Mouse (Mus musculus): ENCODE results near the gene Stag3. TPM values are rescaled to one million over a fixed set of nuclear protein-coding genes. Genes with fewer than 3 reads are reported as not detected.

The Stag3 gene
- total RNA-seq (2012; rRNA removed): not detected in 2 replicates
- under 1 TPM in 1 of 2 experiments, not detected in 1; 0.07 TPM for polyA plus RNA-seq (2012; ENCODE audit: insufficient read depth in 1 of 2, insufficient read length in 2 of 2, low read depth in 1 of 2, low replicate concordance in 2 of 2, missing spikeins in 1 of 2)

GRCm38 (mm10) chr5:138279585-138280424 is at the start of gene Stag3, which contains the start of the genes Gm43720 and Gpc2:
Gene Stag3 (plus strand): TSS chr5:138280240.
Gene Gm43720 (minus strand): TSS chr5:138279958.
Gene Gpc2 (minus strand): TSS chr5:138280005.
- no peak within 1 kb of the TSS for H3K9ac ChIP-seq (ENCODE audit: control insufficient read depth, low read depth, low read length, poor library complexity, severe bottlenecking)
- no peak for TF ChIP-seq MAFK (IDR thresholded peaks at IDR 0.05; ENCODE audit: borderline replicate concordance, low read depth, low read length)
- no peak for TF ChIP-seq NELFE (IDR thresholded peaks at IDR 0.05; ENCODE audit: low read depth, low read length)
- no peak for TF ChIP-seq ELF1 (IDR thresholded peaks at IDR 0.05; ENCODE audit: low read depth, low read length)
- TF ChIP-seq MAX (IDR thresholded peaks at IDR 0.05; ENCODE audit: low read length): no peak
- no peak for TF ChIP-seq CTCF (IDR thresholded peaks at IDR 0.05 in 2 of 3, conservative IDR thresholded peaks at IDR 0.05 in 1 of 3; ENCODE audit: control insufficient read depth in 1 of 3, insufficient read depth in 1 of 3, low read depth in 2 of 3, low read length in 3 of 3, poor library complexity in 1 of 3, severe bottlenecking in 1 of 3)
- TF ChIP-seq ETS1 (IDR thresholded peaks at IDR 0.05; ENCODE audit: low read depth, low read length): no peak
- TF ChIP-seq MEF2A (IDR thresholded peaks at IDR 0.05; ENCODE audit: extremely low read depth, insufficient replicate concordance, low read depth, low read length, poor library complexity, severe bottlenecking): no peak
- TF ChIP-seq POLR2AphosphoS2 (IDR thresholded peaks at IDR 0.05; ENCODE audit: low read length): no peak
- TF ChIP-seq MXI1 (IDR thresholded peaks at IDR 0.05; ENCODE audit: low read depth, low read length): no peak
- no peak for TF ChIP-seq USF1 (IDR thresholded peaks at IDR 0.05; ENCODE audit: low read depth, low read length)
- TF ChIP-seq ZMIZ1 (IDR thresholded peaks at IDR 0.05; ENCODE audit: low read depth, low read length): no peak
- TF ChIP-seq UBTF (IDR thresholded peaks at IDR 0.05; ENCODE audit: borderline replicate concordance, insufficient read depth, low read depth, low read length): no peak
- no peak for TF ChIP-seq KAT2A (conservative IDR thresholded peaks at IDR 0.05; ENCODE audit: low read depth, low read length)
- TF ChIP-seq GABPA (IDR thresholded peaks at IDR 0.05; ENCODE audit: low read depth, low read length): no peak
- no peak for TF ChIP-seq SIN3A (IDR thresholded peaks at IDR 0.05; ENCODE audit: low read length)
- TF ChIP-seq MYB (IDR thresholded peaks at IDR 0.05; ENCODE audit: low read depth, low read length): no peak
- TF ChIP-seq NRF1 (IDR thresholded peaks at IDR 0.05; ENCODE audit: insufficient read depth, low read depth, low read length, poor library complexity, severe bottlenecking): no peak
- TF ChIP-seq POLR2AphosphoS5 (IDR thresholded peaks at IDR 0.05; ENCODE audit: borderline replicate concordance, low read depth, low read length): no peak
- H3K79me2 ChIP-seq (ENCODE audit: control insufficient read depth, insufficient read depth, low read length, poor library complexity): no peaks in the 10 kb centered on the region
- no peaks in the 10 kb centered on the region for H3K4me1 ChIP-seq (ENCODE audit: control insufficient read depth in 1 of 2, insufficient read depth in 2 of 2, low read length in 2 of 2)
- no peak within 1 kb of the TSS for H3K4me3 ChIP-seq (ENCODE audit: control insufficient read depth in 1 of 2, insufficient read depth in 1 of 2, low read depth in 2 of 2, low read length in 2 of 2)
- H3K27ac ChIP-seq (ENCODE audit: control insufficient read depth, low read depth, low read length): no peak within 1 kb of the TSS
- H3K9me3 ChIP-seq (replicated peaks; ENCODE audit: insufficient read depth, low read length): no peaks in the 10 kb centered on the region
- no peaks in the 10 kb centered on the region for H3K36me3 ChIP-seq (ENCODE audit: control insufficient read depth in 1 of 2, insufficient read depth in 2 of 2, low read length in 2 of 2)
- DNase-seq (ENCODE audit: low read depth, low spot score): no peak
- no peaks in the 10 kb centered on the region; a peak in 1 of 4 replicates for H3K27me3 ChIP-seq (ENCODE audit: control insufficient read depth in 1 of 2, insufficient read depth in 2 of 2, low read length in 2 of 2)
